Mouse (Mus musculus) heart, adult 2 months (tissue): ENCODE measurements around the gene Nxnl1.
A peak's percentile ranks its signal among the peaks of the same experiment; 100 is the strongest.

ENCODE experiments used
- CTCF ChIP-seq: fragments of 200-600 bp; IDR thresholded peaks from 2 replicates; pipeline ENCODE4 v1.8.1; 2022; ENCODE audit warnings: antibody characterized with exemption, mild to moderate bottlenecking, moderate library complexity
- EP300 ChIP-seq: fragments of 200-500 bp; IDR thresholded peaks from 2 replicates; pipeline ENCODE4 v1.6.1; 2011; ENCODE audit warnings: low read depth, low read length, control low read depth; ENCODE audit not compliant: insufficient read depth
- POLR2A ChIP-seq: fragments of 200-500 bp; IDR thresholded peaks from 2 replicates; pipeline ENCODE4 v1.6.1; 2011; ENCODE audit warnings: mild to moderate bottlenecking, low read depth, low read length, control low read depth; ENCODE audit not compliant: insufficient read depth

GRCm38 (mm10) chr8:71586891-71587290 lies 20.5 kb upstream of the Nxnl1 start:
- TF ChIP-seq EP300 (no peak), POLR2A (no peak), CTCF (peak; percentile 73)
